Mouse (Mus musculus): ENCODE results near the gene Bcl3. TPM values are rescaled to one million over a fixed set of nuclear protein-coding genes. Genes with fewer than 3 reads are reported as not detected.

The Bcl3 gene
- polyA plus RNA-seq, 1 experiment from 2014 or later = 3.5 TPM

DNA sequence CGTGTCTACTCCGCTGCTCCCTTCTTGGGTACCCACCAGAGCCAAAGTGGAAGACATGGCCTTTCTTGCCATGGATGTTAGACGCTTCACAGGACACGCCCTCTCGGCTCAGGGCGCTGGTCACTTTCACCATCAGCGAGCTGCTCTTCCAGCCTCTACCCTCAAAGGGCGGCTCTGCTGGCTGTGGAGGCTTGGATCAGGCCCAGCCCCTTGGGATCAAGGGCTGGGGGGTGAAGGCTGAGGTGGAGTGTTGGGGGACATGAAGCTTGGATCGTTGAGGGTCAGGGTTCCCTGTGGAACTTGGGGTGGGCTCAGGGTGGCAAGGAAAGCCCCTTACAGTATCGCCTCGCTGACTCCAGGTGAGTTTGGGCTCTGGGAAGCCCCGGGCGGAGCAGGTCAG, 63.9 kb downstream of the Bcl3 start:
- Histone ChIP-seq H3K36me3 (ENCODE audit: insufficient read depth, low read length) (peaks cover 27% of the 10 kb centered on the region), H3K9ac (ENCODE audit: low read depth, low read length) (no peak overlapping the region), H3K4me2 (ENCODE audit: low read length) (no peak overlapping the region), H3K9me3 (replicated peaks; ENCODE audit: low read length) (no peaks in the 10 kb centered on the region), H3K27ac (no peak overlapping the region), H3K4me1 (replicated peaks; ENCODE audit: insufficient read depth, low read length) (no peaks in the 10 kb centered on the region), H3K4me3 (replicated peaks; ENCODE audit: low read depth, low read length) (no peak overlapping the region), H3K27me3 (ENCODE audit: insufficient read depth, low read length) (no peaks in the 10 kb centered on the region)
- 92% methylated on average over 13 of the region's 13 CpGs for WGBS
- no peak for ATAC-seq (replicated peaks; ENCODE audit: low FRiP score, low read depth)
- no peak for DNase-seq (ENCODE audit: low spot score)
- TF ChIP-seq CTCF (IDR thresholded peaks at IDR 0.05; ENCODE audit: low read depth) = no peak

Other genes with a start within 250 kb of the Bcl3 start
- gene Zfp296, start 245.5 kb downstream of the Bcl3 start, polyA plus RNA-seq (2015; fragmentation: Nextera tagmentation; extraction: Ambion mirVana) = 0.17 and 0.34 TPM in 2 replicates
- 164 and 167 TPM in 2 replicates for gene Gemin7, start 245.2 kb downstream of the Bcl3 start, polyA plus RNA-seq (2015; fragmentation: Nextera tagmentation; extraction: Ambion mirVana)
- gene Clasrp, start 218.3 kb downstream of the Bcl3 start, polyA plus RNA-seq (2015; fragmentation: Nextera tagmentation; extraction: Ambion mirVana) = 33.5 and 35.1 TPM in 2 replicates
- gene Relb, start 193.3 kb downstream of the Bcl3 start, polyA plus RNA-seq (2015; fragmentation: Nextera tagmentation; extraction: Ambion mirVana) = 9.3 and 10.6 TPM in 2 replicates
- 96.9 and 97.8 TPM in 2 replicates for gene Clptm1, start 157.7 kb downstream of the Bcl3 start, polyA plus RNA-seq (2015; fragmentation: Nextera tagmentation; extraction: Ambion mirVana)
- 1.8 and 2.4 TPM in 2 replicates for gene Apoc2, start 144.8 kb downstream of the Bcl3 start, polyA plus RNA-seq (2015; fragmentation: Nextera tagmentation; extraction: Ambion mirVana)
- gene Gm44805, start 141.3 kb downstream of the Bcl3 start, polyA plus RNA-seq (2015; fragmentation: Nextera tagmentation; extraction: Ambion mirVana) = 0.79 TPM in 1 of 2 replicates, not detected in the other
- 0.26 and 0.60 TPM in 2 replicates for gene Apoc4, start 141.3 kb downstream of the Bcl3 start, polyA plus RNA-seq (2015; fragmentation: Nextera tagmentation; extraction: Ambion mirVana)
- gene Apoc1, start 130.1 kb downstream of the Bcl3 start, polyA plus RNA-seq (2015; fragmentation: Nextera tagmentation; extraction: Ambion mirVana) = 37.1 and 48.4 TPM in 2 replicates
- 511 and 585 TPM in 2 replicates for gene Apoe, start 123.6 kb downstream of the Bcl3 start, polyA plus RNA-seq (2015; fragmentation: Nextera tagmentation; extraction: Ambion mirVana)
- gene Tomm40, start 107.3 kb downstream of the Bcl3 start, polyA plus RNA-seq (2015; fragmentation: Nextera tagmentation; extraction: Ambion mirVana) = 163 and 167 TPM in 2 replicates
- gene Nectin2, start 72.3 kb downstream of the Bcl3 start, polyA plus RNA-seq (2015; fragmentation: Nextera tagmentation; extraction: Ambion mirVana) = 112 and 114 TPM in 2 replicates
- 378 and 394 TPM in 2 replicates for gene Bcam, start 51.8 kb downstream of the Bcl3 start, polyA plus RNA-seq (2015; fragmentation: Nextera tagmentation; extraction: Ambion mirVana)
- 14.6 and 16.9 TPM in 2 replicates for gene Cblc, start 26.0 kb downstream of the Bcl3 start, polyA plus RNA-seq (2015; fragmentation: Nextera tagmentation; extraction: Ambion mirVana)
- not detected in 2 replicates for gene Gm19345, start 29.2 kb upstream of the Bcl3 start, polyA plus RNA-seq (2015; fragmentation: Nextera tagmentation; extraction: Ambion mirVana)
- gene Ceacam16, start 38.5 kb upstream of the Bcl3 start, polyA plus RNA-seq (2015; fragmentation: Nextera tagmentation; extraction: Ambion mirVana) = not detected in 2 replicates
- gene Ceacam19, start 65.2 kb upstream of the Bcl3 start, polyA plus RNA-seq (2015; fragmentation: Nextera tagmentation; extraction: Ambion mirVana) = 0.08 and 0.13 TPM in 2 replicates
- 7.3 and 7.8 TPM in 2 replicates for gene Pvr, start 98.4 kb upstream of the Bcl3 start, polyA plus RNA-seq (2015; fragmentation: Nextera tagmentation; extraction: Ambion mirVana)
- 0.10 and 0.13 TPM in 2 replicates for gene Igsf23, start 128.0 kb upstream of the Bcl3 start, polyA plus RNA-seq (2015; fragmentation: Nextera tagmentation; extraction: Ambion mirVana)
- not detected in 2 replicates for gene Ceacam20, start 142.6 kb upstream of the Bcl3 start, polyA plus RNA-seq (2015; fragmentation: Nextera tagmentation; extraction: Ambion mirVana)
- not detected in 2 replicates for gene Nlrp9b, start 168.7 kb upstream of the Bcl3 start, polyA plus RNA-seq (2015; fragmentation: Nextera tagmentation; extraction: Ambion mirVana)

Data from kidney, postnatal 0 days (tissue).